Mouse (Mus musculus): ENCODE measurements around the gene Gm45753. TPM values are rescaled to one million over a fixed set of nuclear protein-coding genes. Genes with fewer than 3 reads are reported as not detected.

Gm45753 gene
- polyA plus RNA-seq, 1 experiment, result not detected

GRCm38 (mm10) chr8:45266993-45267392 lies 41.3 kb downstream of the Gm45753 start:
- no peak for DNase-seq
- Histone ChIP-seq H3K4me3 (ENCODE audit: control insufficient read depth, insufficient read depth, low read length) (no peak overlapping the region), H3K27me3 (ENCODE audit: control insufficient read depth, insufficient read depth, low read length) (no peaks in the 10 kb centered on the region), H3K27ac (ENCODE audit: control insufficient read depth, insufficient read depth, low read length) (no peak overlapping the region), H3K36me3 (ENCODE audit: control insufficient read depth, insufficient read depth, low read length) (no peaks in the 10 kb centered on the region), H3K4me1 (replicated peaks; ENCODE audit: control insufficient read depth, insufficient read depth, low read length) (no peaks in the 10 kb centered on the region)
- no peak for TF ChIP-seq POLR2A (IDR thresholded peaks at IDR 0.05; ENCODE audit: control insufficient read depth, extremely low read depth, insufficient read depth, low read length, poor library complexity)
- TF ChIP-seq CTCF (IDR thresholded peaks at IDR 0.05; ENCODE audit: borderline replicate concordance, control insufficient read depth, extremely low read depth, insufficient read depth, low read length, poor library complexity), result no peak
- WGBS, result 90% methylated on average over 8 of the region's 8 CpGs

- H3K27ac ChIP-seq (ENCODE audit: control insufficient read depth, insufficient read depth, low read length), result no peak overlapping the region
- no peak for DNase-seq
- no peaks in the 10 kb centered on the region for H3K36me3 ChIP-seq (ENCODE audit: control insufficient read depth, insufficient read depth, low read length)
- H3K4me1 ChIP-seq (replicated peaks; ENCODE audit: control insufficient read depth, insufficient read depth, low read length), result no peaks in the 10 kb centered on the region
- WGBS, result 93% methylated on average over 4 of the region's 4 CpGs
- H3K27me3 ChIP-seq (ENCODE audit: control insufficient read depth, insufficient read depth, low read length), result no peaks in the 10 kb centered on the region
- TF ChIP-seq CTCF (IDR thresholded peaks at IDR 0.05; ENCODE audit: borderline replicate concordance, control insufficient read depth, extremely low read depth, insufficient read depth, low read length, poor library complexity), result no peak
- no peak for TF ChIP-seq POLR2A (IDR thresholded peaks at IDR 0.05; ENCODE audit: control insufficient read depth, extremely low read depth, insufficient read depth, low read length, poor library complexity)
- no peak overlapping the region for H3K4me3 ChIP-seq (ENCODE audit: control insufficient read depth, insufficient read depth, low read length)
Measured at GRCm38 (mm10) chr8:45264918-45265317, 43.3 kb downstream of the Gm45753 start.

- Histone ChIP-seq H3K27me3 (ENCODE audit: control insufficient read depth, insufficient read depth, low read length) (no peaks in the 10 kb centered on the region), H3K27ac (ENCODE audit: control insufficient read depth, insufficient read depth, low read length) (no peak overlapping the region), H3K4me3 (ENCODE audit: control insufficient read depth, insufficient read depth, low read length) (no peak overlapping the region), H3K4me1 (replicated peaks; ENCODE audit: control insufficient read depth, insufficient read depth, low read length) (no peaks in the 10 kb centered on the region), H3K36me3 (ENCODE audit: control insufficient read depth, insufficient read depth, low read length) (no peaks in the 10 kb centered on the region)
- 88% methylated on average over 3 of the region's 3 CpGs for WGBS
- TF ChIP-seq CTCF (IDR thresholded peaks at IDR 0.05; ENCODE audit: borderline replicate concordance, control insufficient read depth, extremely low read depth, insufficient read depth, low read length, poor library complexity) (no peak), POLR2A (IDR thresholded peaks at IDR 0.05; ENCODE audit: control insufficient read depth, extremely low read depth, insufficient read depth, low read length, poor library complexity) (no peak)
- DNase-seq, result no peak
Measured at GRCm38 (mm10) chr8:45262851-45263250, 45.4 kb downstream of the Gm45753 start.

GRCm38 (mm10) chr8:45261920-45262319 lies 46.3 kb downstream of the Gm45753 start, which contains the start of gene F11:
Gene F11 (minus strand): TSS chr8:45262031.
- WGBS, result 81% methylated on average over 10 of the region's 10 CpGs
- TF ChIP-seq POLR2A (IDR thresholded peaks at IDR 0.05; ENCODE audit: control insufficient read depth, extremely low read depth, insufficient read depth, low read length, poor library complexity) (no peak), CTCF (IDR thresholded peaks at IDR 0.05; ENCODE audit: borderline replicate concordance, control insufficient read depth, extremely low read depth, insufficient read depth, low read length, poor library complexity) (no peak)
- no peak for DNase-seq
- no peaks in the 10 kb centered on the region for H3K36me3 ChIP-seq (ENCODE audit: control insufficient read depth, insufficient read depth, low read length)
- H3K4me1 ChIP-seq (replicated peaks; ENCODE audit: control insufficient read depth, insufficient read depth, low read length), result no peaks in the 10 kb centered on the region
- no peak within 1 kb of the TSS for H3K27ac ChIP-seq (ENCODE audit: control insufficient read depth, insufficient read depth, low read length)
- H3K4me3 ChIP-seq (ENCODE audit: control insufficient read depth, insufficient read depth, low read length), result no peak within 1 kb of the TSS
- H3K27me3 ChIP-seq (ENCODE audit: control insufficient read depth, insufficient read depth, low read length), result no peaks in the 10 kb centered on the region

GRCm38 (mm10) chr8:45258421-45258820 lies 49.8 kb downstream of the Gm45753 start:
- Histone ChIP-seq H3K4me1 (replicated peaks; ENCODE audit: control insufficient read depth, insufficient read depth, low read length) (no peaks in the 10 kb centered on the region), H3K4me3 (ENCODE audit: control insufficient read depth, insufficient read depth, low read length) (no peak overlapping the region), H3K27ac (ENCODE audit: control insufficient read depth, insufficient read depth, low read length) (no peak overlapping the region), H3K36me3 (ENCODE audit: control insufficient read depth, insufficient read depth, low read length) (no peaks in the 10 kb centered on the region), H3K27me3 (ENCODE audit: control insufficient read depth, insufficient read depth, low read length) (no peaks in the 10 kb centered on the region)
- WGBS, result 72% methylated on average over 8 of the region's 8 CpGs
- DNase-seq, result no peak
- TF ChIP-seq POLR2A (IDR thresholded peaks at IDR 0.05; ENCODE audit: control insufficient read depth, extremely low read depth, insufficient read depth, low read length, poor library complexity), result no peak
- TF ChIP-seq CTCF (IDR thresholded peaks at IDR 0.05; ENCODE audit: borderline replicate concordance, control insufficient read depth, extremely low read depth, insufficient read depth, low read length, poor library complexity), result no peak

- Histone ChIP-seq H3K4me1 (replicated peaks; ENCODE audit: control insufficient read depth, insufficient read depth, low read length) (no peaks in the 10 kb centered on the region), H3K4me3 (ENCODE audit: control insufficient read depth, insufficient read depth, low read length) (no peak overlapping the region), H3K27ac (ENCODE audit: control insufficient read depth, insufficient read depth, low read length) (no peak overlapping the region), H3K27me3 (ENCODE audit: control insufficient read depth, insufficient read depth, low read length) (no peaks in the 10 kb centered on the region), H3K36me3 (ENCODE audit: control insufficient read depth, insufficient read depth, low read length) (no peaks in the 10 kb centered on the region)
- no peak for DNase-seq
- no peak for TF ChIP-seq CTCF (IDR thresholded peaks at IDR 0.05; ENCODE audit: borderline replicate concordance, control insufficient read depth, extremely low read depth, insufficient read depth, low read length, poor library complexity)
- no peak for TF ChIP-seq POLR2A (IDR thresholded peaks at IDR 0.05; ENCODE audit: control insufficient read depth, extremely low read depth, insufficient read depth, low read length, poor library complexity)
- WGBS, result 90% methylated on average over 12 of the region's 12 CpGs
Measured at GRCm38 (mm10) chr8:45255040-45255439, 53.2 kb downstream of the Gm45753 start.
